Mouse (Mus musculus): ENCODE data around the gene Kif5c.

DNA sequence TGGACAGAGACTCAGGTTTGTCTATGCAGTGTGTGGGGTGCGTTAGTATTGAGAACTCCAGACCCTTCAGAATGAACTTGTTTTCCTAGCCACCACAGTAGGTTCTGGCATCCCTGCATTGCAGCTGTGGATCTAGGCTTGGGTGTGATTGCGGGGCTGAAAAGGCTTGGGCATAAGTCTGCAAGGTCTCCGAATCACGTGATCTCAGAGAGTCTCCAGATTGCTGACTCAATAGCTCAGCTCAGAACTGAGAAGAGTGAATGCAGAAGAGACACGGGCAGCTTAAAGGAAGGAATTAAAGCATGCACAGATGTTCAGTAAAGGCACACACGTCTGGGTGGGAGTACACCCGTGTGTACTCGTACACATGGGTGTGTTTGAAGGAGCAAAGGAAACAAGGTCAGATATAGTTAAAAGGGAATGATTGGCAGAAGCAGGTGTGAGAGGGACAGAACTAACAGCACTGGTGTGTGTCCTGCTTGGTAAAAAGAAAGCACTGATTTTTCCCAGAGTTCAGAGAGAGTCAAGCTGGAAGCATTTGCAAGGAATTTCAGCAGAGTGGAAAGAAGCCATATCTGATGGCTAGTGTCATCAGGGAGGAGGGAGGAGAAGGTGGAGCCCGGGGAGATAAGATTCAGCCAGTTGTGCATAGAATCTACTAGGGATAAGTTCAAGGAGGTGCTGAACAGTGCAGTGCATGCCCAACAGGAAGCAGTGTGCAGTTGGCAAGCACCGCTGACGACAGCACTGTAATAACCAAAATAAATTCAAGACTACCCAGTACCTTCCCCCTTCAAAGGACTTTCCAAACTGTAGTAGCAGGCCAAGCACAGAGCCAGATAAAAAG lies 130.9 kb downstream of the Kif5c start:
- TF ChIP-seq CTCF (IDR thresholded peaks at IDR 0.05; ENCODE audit: insufficient read depth, low read length), result no peak
- no peak for TF ChIP-seq POLR2A (IDR thresholded peaks at IDR 0.05; ENCODE audit: borderline replicate concordance, extremely low read depth, low read depth, low read length)
